Mouse (Mus musculus) urinary bladder, postnatal 14 days (tissue): Measurements from ENCODE around the gene Plekha6.
A peak's percentile ranks its signal among the peaks of the same experiment; 100 is the strongest.

ENCODE experiments used
- DNase-seq: peaks from one replicate; pipeline ENCODE4 v3.0.0; 2021; ENCODE audit warnings: low spot score

Plekha6 gene

GRCm38 (mm10) chr1:133276983-133277382, 113.0 kb downstream of the Plekha6 start:
- DNase-seq, result no peak

DNA sequence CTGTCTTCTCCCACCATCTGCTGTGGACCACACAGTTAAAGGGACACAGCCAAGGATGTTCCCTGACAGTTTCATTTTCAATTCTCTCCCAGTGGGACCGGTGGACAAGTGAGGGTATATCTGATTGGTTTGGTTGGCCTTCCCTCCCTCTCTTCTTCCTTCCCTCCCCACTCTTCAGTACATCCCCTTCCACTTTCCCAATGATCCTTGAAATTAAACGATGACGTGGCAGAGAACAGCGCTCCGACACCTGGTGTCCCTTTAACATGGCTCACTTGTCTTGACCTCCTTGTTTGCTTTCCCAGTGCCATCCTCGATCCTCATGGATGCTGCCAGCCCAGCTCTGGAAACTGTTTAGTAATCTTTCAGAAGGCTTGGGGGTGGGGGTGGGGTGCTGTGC, 114.5 kb downstream of the Plekha6 start:
- DNase-seq, result no peak

DNA sequence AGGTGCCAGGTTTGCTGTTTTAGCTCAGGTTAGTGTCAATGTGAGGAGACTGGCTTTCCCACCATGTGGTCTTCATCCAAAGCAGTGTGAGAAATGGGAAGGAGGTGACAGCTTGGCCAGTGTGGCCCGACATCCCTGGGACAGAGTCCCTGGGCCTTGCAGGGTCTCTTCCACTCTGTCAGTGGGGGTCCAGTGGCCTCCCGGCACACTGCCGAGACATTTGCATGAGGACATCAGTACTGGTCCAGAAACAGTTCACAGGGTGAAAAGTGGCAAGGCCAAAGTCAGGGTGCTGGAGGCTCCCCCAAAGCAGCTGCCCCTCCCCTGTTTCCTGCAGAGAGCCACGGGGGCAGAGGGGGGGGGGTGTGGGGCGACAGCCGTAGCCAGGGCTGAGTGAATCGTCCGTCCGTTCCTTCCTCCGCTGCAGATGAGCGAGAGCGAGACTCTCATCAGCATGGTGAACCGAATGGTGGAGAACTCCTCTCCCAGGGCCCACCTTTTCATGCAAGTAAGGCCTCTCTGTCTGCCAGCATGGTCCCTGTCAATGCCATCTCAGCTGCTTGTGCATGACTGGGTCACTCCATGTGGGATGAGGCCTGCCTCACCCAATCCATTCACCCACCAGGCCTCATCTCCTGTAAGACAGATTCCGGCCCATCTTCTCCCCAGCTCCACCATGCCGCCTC, 115.1 kb downstream of the Plekha6 start:
- no peak for DNase-seq

DNA sequence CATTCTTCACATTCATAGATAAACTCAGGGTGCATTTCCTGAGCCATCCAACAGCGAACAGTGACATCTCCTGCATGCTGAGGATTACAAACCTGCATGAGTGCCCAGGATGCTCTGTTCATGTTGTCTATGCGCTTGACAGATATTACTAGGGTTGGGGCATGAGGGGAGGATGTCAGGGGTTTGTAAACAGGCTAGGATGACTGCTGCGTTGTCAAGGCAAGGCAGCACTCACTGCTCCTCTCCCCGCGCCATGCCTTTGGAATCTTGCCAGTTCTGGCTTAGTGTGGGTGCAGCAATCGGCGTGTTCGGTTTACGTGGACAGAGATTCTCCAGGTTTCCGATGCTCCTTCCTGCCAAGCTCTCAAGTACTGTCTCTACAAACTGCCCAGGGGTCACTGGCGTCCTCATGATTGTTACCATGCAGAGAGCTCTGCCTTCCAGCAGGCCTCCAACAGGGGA, 115.7 kb downstream of the Plekha6 start:
- no peak for DNase-seq

- DNase-seq, result no peak
Measured at GRCm38 (mm10) chr1:133280537-133280936, 116.5 kb downstream of the Plekha6 start.

- DNase-seq, result no peak
Measured at GRCm38 (mm10) chr1:133285907-133286306, 121.9 kb downstream of the Plekha6 start.

- DNase-seq, result no peak
Measured at GRCm38 (mm10) chr1:133287051-133287450, 123.0 kb downstream of the Plekha6 start.

DNA sequence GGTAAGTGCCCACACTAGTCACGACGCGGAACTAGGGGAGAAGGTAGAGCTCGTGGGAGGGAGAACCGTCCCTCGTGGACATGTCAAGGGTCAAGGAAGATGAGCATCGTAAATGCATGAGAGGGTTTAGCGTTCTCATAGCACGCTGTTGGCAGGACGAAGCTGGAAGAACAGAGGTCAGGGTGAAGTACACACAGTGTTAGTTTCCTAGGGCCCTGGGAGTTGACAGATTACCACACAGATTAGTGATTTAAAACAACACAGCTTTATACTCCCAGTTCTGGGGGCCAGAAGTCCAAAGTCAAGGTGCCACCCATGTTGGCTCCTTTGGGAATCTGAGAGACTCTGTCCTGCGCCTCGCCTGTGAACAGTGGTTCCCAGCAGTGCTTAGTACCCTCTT, 123.9 kb downstream of the Plekha6 start:
- no peak for DNase-seq

GRCm38 (mm10) chr1:133291888-133292287, 127.9 kb downstream of the Plekha6 start:
- DNase-seq, result no peak

GRCm38 (mm10) chr1:133292608-133293007, 128.6 kb downstream of the Plekha6 start:
- no peak for DNase-seq

DNA sequence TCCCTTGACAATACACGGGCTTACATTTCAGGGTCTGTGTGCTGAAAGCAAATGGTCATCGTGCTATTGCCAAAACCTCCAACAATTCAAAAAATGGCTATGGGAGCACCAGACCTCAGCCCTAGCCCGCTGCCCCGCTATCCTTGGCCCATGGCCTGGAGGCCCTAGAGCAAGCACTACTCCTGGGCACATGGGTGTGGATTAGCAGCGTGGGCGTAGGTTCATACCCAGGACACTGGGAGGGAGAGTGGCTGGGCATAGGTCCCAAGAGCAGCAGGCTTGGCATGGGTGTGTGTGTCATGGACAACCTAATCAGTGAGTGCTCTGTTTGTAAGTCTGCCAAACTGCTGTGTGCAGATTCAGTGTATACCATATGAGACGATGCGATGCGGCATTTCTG, 132.4 kb downstream of the Plekha6 start:
- peak; percentile 32 for DNase-seq

DNA sequence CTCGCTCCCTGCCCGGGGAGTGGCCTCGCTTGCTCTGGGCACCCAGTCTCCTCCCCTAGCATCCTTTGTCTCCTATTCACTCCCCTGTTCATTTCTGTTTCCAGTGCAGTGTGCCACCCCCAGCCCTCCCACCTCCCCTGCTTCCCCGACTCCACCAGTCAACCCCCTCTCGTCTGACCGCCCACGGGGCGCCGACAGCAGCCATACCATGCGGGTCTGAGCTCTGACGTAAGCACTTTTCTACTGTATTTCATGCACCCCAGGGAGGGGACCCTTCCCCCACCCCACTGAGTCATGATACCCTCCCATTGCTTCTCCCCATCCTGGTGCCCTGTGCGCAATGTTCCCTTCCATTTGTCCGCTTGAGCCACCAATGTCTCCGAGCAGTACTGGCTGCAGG, 134.8 kb downstream of the Plekha6 start:
- no peak for DNase-seq

- DNase-seq, result peak; percentile 50
Measured at GRCm38 (mm10) chr1:133302540-133302939, 138.5 kb downstream of the Plekha6 start.

DNA sequence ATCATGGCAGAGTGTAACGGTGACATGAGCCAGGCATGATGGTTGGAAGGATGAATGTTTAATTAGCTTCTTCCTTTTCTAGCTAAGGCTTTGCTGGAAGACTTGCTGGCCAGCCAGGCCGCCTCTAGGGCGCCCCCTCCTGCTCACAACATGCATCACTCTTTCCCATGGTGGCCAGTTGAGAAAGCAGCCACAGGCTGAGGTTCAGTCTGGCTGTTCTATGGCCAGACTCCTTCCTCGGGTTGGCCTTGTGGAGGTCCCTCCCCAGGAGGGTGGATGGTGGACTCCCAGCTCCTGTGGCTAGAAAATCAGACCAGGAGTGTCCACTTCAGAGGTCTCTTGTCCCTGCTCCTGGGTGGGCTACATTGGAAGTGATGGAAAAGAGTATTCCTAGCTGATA, 142.8 kb downstream of the Plekha6 start:
- DNase-seq, result peak; percentile 83

DNA sequence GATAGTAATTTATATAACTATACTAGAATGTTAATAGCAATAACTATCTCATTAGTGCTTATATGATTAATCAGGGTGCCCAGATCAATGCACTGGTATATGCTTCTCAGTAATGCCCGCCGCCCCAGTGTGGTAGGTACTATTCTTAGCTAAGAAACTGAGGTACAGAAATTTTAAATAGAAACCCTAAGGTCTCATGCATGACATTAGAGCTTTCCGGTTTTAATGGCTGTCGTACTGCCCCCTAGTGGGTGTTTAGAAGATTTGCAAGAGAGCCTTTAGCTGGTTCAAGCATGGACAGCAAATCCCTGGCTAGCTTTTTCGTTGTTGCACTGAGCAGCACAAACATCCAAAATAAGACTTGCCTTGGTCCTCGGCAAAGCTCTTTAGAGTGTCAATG, 143.3 kb downstream of the Plekha6 start:
- DNase-seq, result peak; percentile 26

DNA sequence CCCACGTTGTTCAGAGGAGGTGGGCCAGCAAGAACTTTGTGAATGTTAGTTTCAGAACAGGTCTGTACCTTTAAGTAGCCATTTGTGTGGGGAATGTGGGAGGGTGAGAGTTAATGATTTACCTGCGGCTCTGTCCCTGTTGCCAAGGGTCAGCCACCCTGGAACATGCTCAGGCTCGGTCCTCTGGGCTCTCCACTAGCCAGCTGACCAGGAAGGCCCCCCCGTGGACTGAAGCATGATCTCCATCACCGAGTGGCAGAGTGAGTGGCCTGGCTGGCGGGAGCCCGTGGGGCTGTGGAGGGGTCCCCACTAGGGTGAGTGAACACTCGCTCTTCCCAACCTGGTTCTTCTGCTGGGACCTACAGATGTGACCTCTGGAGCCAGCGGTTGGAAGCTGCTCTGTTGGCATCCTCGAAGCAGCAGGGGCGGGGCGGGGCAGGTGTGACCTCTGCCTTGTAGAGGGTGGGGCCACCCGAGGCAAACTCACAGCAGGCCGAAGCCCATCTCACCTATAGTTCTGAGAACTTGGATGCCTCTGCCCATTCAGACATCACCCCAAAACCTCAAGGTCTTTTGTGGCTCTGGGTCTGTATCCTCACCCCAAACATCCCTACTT, 145.8 kb downstream of the Plekha6 start, which contains the start of gene Golt1a:
Gene Golt1a, plus strand, starts transcription at position 149 of the 616 bp plus-strand sequence.
- DNase-seq, result peak; percentile 64

DNA sequence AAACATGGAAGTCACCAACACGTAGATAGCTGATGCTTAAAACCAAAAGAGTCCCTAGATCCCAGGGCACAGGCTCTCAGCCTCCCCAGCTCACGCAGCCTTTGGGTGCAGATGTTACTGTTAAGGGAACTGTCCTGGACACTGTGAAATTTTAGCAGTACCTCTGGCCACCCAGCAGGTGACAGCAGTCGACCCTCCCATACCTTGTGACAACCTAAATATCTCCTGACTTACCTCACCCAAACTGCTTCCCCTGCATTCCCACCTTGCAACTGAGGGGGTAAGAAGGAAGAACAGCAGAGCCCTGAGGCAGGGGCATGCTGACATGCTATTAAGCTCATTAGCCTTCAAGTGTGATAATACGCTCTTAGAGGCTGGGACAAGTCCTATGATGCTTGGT, 147.2 kb downstream of the Plekha6 start:
- no peak for DNase-seq

- DNase-seq, result no peak
Measured at GRCm38 (mm10) chr1:133311946-133312345, 147.9 kb downstream of the Plekha6 start.

DNA sequence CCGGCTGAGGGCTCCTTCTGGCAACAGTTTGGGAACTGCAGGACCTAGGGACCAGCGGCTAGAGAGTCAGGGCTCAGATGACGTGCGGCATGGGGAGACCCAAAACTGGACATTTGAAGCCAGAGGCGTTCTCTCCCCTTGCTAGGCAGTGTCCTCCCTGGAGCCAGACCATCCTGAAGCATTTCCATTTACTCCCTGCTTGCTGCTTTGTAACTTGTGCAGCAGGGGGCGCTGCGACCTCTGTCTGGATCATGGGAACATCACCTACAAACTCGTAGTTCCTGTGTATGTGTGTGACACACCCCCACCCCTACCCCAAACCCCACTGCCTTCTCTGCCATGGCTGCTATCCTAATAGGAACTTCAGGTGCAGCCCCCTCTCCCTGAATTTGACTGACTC, 150.4 kb downstream of the Plekha6 start:
- DNase-seq, result peak; percentile 67

DNA sequence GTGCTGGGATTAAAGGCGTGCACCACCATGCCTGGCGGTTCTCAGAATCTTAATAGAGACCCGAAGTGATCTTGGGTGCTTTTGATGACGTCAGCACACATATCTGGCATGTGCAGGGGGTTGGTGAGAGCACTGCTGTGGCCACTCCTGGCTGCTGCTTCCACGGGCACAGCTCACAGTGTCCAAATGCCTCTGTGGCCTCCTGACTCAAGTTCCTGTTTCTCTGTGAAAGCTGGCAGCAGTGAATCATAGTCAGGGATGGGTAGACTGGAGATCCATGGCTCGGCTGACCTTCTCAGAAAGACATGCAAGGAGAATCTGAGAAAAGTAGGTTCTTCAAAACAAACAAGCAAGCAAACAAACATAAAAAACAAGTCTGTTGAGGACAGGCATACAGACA, 151.8 kb downstream of the Plekha6 start:
- DNase-seq, result no peak

GRCm38 (mm10) chr1:133316577-133316976, 152.6 kb downstream of the Plekha6 start:
- no peak for DNase-seq

DNA sequence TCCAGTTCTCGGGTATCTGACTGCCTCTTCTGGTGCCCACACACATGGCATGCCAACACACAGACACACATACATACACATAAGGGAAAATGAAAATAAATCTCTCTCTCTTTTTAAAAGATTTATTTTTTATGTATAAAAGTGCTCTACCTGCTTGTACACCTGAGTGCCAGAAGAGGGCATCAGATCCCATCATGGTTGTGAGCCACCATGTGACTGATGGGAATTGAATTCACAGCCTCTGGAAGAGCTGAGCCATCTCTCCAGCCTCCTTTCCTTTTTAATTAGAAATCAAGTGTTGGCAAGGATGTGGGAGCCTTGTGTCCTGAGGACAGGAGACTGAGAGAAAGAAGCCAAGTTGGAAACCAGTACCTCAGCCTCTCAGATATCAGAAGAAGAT, 153.1 kb downstream of the Plekha6 start:
- no peak for DNase-seq

- DNase-seq, result no peak
Measured at GRCm38 (mm10) chr1:133321267-133321925, 157.4 kb downstream of the Plekha6 start, which contains the start of gene Kiss1. Kiss1 (plus strand) TSS chr1:133321875.
